Mouse (Mus musculus) intestine, embryonic 14.5 days (tissue): ENCODE data around the gene Pithd1. TPM values are rescaled to one million over a fixed set of nuclear protein-coding genes. Genes with fewer than 3 reads are reported as not detected.

Experiments
- ATAC-seq: fragments of 200-750 bp; cut with Nextera tagmentation; replicated peaks from 2 replicates; pipeline ENCODE4 v1.8.0; 2017; ENCODE audit warnings: low read depth, moderate number of reproducible peaks, moderate TSS enrichment, moderate library complexity; ENCODE audit not compliant: low FRiP score, low TSS enrichment
- DNase-seq: peaks from one replicate; pipeline ENCODE4 v3.0.0-alpha.2; 2018; ENCODE audit warnings: low spot score
- H3K27ac ChIP-seq: fragments of 300-500 bp; sonication (generic); 2 replicates; pipeline ENCODE4 v1.5.1; 2014; ENCODE audit warnings: low read depth, mild to moderate bottlenecking, control low read depth
- H3K27me3 ChIP-seq: fragments of 300-500 bp; sonication (generic); replicated peaks from 2 replicates; pipeline ENCODE4 v1.6.1; 2014; ENCODE audit warnings: low read length, control low read depth; ENCODE audit not compliant: control insufficient read depth, insufficient read depth
- H3K36me3 ChIP-seq: fragments of 300-500 bp; sonication (generic); 2 replicates; pipeline ENCODE4 v1.6.1; 2014; ENCODE audit warnings: low read length, control low read depth; ENCODE audit not compliant: control insufficient read depth, insufficient read depth
- H3K4me1 ChIP-seq: fragments of 300-500 bp; sonication (generic); replicated peaks from 2 replicates; pipeline ENCODE4 v1.6.1; 2014; ENCODE audit warnings: low read length, control low read depth, mixed read lengths; ENCODE audit not compliant: control insufficient read depth, insufficient read depth
- H3K4me2 ChIP-seq: fragments of 300-500 bp; sonication (generic); 2 replicates; pipeline ENCODE4 v1.6.1; 2014; ENCODE audit warnings: low read length
- H3K4me3 ChIP-seq: fragments of 300-500 bp; sonication (generic); 2 replicates; pipeline ENCODE4 v1.5.1; 2014; ENCODE audit warnings: low read depth, low read length, control low read depth, mixed read lengths
- H3K9ac ChIP-seq: fragments of 300-500 bp; sonication (generic); 2 replicates; pipeline ENCODE4 v1.6.1; 2014; ENCODE audit warnings: mild to moderate bottlenecking, low read length
- H3K9me3 ChIP-seq: fragments of 300-500 bp; sonication (generic); 2 replicates; pipeline ENCODE4 v1.6.1; 2016; ENCODE audit warnings: low read length, control low read depth; ENCODE audit not compliant: control insufficient read depth
- WGBS: fragments of 180-500 bp; shearing (Covaris S2); extraction: QIAGEN DNeasy Blood & Tissue Kit; methylation state at CpG from one replicate; pipeline ENCODE4 v1.1.7; 2014; 5-methylcytosine and 5-hydroxymethylcytosine counted together
- polyA plus RNA-seq: library from polyadenylated mRNA; unstranded; fragments of >200 nt; fragmentation: Nextera tagmentation; extraction: Ambion mirVana; gene quantifications from 2 replicates; pipeline ENCODE4 v1.2.1, GENCODE M21; 2014

Pithd1 gene
- polyA plus RNA-seq, 1 experiment from 2014 or later = 46.5 TPM

- ATAC-seq = no peak
- H3K9ac ChIP-seq = no peak overlapping the region
- no peak overlapping the region for H3K27ac ChIP-seq
- H3K4me3 ChIP-seq = no peak overlapping the region
- no peaks in the 10 kb centered on the region for H3K27me3 ChIP-seq
- no peaks in the 10 kb centered on the region for H3K9me3 ChIP-seq
- DNase-seq = no peak
- 77% methylated on average over 7 of the region's 7 CpGs for WGBS
- H3K4me1 ChIP-seq = no peaks in the 10 kb centered on the region
- H3K4me2 ChIP-seq = no peak overlapping the region
- H3K36me3 ChIP-seq = peaks cover 42% of the 10 kb centered on the region
Measured at GRCm38 (mm10) chr4:135938858-135939257, 48.2 kb downstream of the Pithd1 start.

GRCm38 (mm10) chr4:135935502-135935901 lies 51.6 kb downstream of the Pithd1 start:
- Histone ChIP-seq H3K27me3 (no peaks in the 10 kb centered on the region), H3K27ac (no peak overlapping the region), H3K4me2 (no peak overlapping the region), H3K4me3 (no peak overlapping the region), H3K4me1 (no peaks in the 10 kb centered on the region), H3K9me3 (no peaks in the 10 kb centered on the region), H3K36me3 (peaks cover 50% of the 10 kb centered on the region), H3K9ac (no peak overlapping the region)
- ATAC-seq = no peak
- WGBS = 67% methylated on average over 5 of the region's 5 CpGs
- DNase-seq = no peak

DNA sequence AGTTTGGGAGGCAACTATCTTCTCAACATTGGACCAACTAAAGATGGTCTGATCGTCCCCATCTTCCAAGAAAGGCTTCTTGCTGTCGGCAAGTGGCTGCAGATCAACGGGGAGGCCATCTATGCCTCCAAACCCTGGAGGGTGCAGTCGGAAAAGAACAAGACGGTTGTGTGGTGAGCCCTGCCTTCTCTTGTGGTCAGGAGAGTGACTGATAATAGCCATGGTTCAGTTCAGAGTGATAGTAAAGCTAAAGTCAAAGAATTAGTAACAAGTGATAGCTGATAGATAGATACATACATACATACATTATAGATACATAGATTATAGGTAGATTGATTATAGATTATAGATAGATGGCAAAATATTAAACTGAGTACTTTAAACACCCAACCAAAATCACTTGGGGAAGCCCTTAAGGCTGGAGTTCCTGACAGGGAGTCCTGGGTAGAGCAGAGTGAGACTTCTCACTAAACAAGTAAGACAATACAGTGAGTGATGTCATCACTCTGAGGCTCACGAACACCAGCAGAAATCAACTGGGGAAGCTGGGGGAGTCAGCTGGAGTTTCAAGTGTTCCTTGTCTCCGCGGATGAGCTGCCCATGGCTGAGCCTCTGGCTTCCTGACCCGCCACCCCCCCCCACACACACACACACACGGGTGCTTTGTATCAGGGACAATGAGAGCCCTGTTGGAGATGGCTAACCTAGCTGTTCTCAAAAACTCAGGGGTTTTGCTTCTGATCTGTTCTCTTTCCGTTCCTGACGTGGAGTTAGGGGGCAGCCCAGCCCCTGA lies 52.2 kb downstream of the Pithd1 start:
- Histone ChIP-seq H3K4me3 (no peak overlapping the region), H3K36me3 (peaks cover 48% of the 10 kb centered on the region), H3K27me3 (no peaks in the 10 kb centered on the region), H3K27ac (no peak overlapping the region), H3K9me3 (no peaks in the 10 kb centered on the region), H3K4me2 (no peak overlapping the region), H3K4me1 (no peaks in the 10 kb centered on the region), H3K9ac (no peak overlapping the region)
- WGBS = 68% methylated on average over 11 of the region's 12 CpGs
- ATAC-seq (no peak; the same call in 1 of the 2 replicates), DNase-seq (no peak)

DNA sequence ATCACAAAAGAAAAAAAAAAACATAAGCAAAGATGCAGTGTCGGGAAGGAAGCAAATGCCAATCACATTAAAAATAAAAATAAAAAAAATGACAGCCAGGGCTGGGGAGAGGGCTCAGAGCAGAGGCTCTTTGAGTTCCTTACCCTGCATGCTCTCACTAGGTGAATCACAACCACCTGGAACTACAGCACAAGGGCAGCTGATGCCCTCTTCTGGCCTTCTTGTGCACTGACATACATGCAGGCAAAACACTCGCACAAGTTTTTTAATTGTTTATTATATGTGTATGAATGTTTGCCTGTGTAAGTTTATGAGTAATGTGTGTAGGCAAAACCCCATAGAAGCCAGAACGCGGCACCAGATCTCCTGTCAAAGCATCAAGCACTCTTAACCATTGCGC lies 55.2 kb downstream of the Pithd1 start:
- Histone ChIP-seq H3K4me3 (no peak overlapping the region), H3K27me3 (no peaks in the 10 kb centered on the region), H3K4me1 (no peaks in the 10 kb centered on the region), H3K36me3 (peaks cover 32% of the 10 kb centered on the region), H3K27ac (no peak overlapping the region), H3K9ac (no peak overlapping the region), H3K4me2 (no peak overlapping the region), H3K9me3 (no peaks in the 10 kb centered on the region)
- DNase-seq = no peak
- no peak for ATAC-seq
- WGBS = 65% methylated on average over 5 of the region's 5 CpGs

DNA sequence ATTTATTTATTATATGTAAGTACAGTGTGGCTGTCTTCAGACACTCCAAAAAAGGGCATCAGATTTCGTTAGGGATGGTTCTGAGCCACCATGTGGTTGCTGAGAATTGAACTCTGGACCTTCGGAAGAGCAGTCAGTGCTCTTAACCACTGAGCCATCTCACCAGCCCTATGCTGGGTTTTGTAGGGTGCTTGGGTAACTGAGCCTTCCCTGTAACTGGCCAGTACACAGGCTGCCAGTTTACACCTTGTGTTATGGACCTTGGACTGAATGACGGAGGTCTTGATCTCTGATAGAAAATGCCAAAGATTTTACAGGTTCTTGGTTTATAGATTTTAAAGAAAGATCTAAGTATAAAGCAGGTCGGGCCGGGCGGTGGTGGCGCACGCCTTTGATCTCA lies 56.8 kb downstream of the Pithd1 start:
- Histone ChIP-seq H3K36me3 (peaks cover 34% of the 10 kb centered on the region), H3K27ac (no peak overlapping the region), H3K27me3 (no peaks in the 10 kb centered on the region), H3K4me1 (no peaks in the 10 kb centered on the region), H3K9me3 (no peaks in the 10 kb centered on the region), H3K4me3 (no peak overlapping the region), H3K9ac (no peak overlapping the region), H3K4me2 (no peak overlapping the region)
- no peak for ATAC-seq
- DNase-seq = no peak
- 93% methylated on average over 8 of the region's 8 CpGs for WGBS

- no peaks in the 10 kb centered on the region for H3K27me3 ChIP-seq
Measured at GRCm38 (mm10) chr4:135929828-135930227, 57.2 kb downstream of the Pithd1 start.

DNA sequence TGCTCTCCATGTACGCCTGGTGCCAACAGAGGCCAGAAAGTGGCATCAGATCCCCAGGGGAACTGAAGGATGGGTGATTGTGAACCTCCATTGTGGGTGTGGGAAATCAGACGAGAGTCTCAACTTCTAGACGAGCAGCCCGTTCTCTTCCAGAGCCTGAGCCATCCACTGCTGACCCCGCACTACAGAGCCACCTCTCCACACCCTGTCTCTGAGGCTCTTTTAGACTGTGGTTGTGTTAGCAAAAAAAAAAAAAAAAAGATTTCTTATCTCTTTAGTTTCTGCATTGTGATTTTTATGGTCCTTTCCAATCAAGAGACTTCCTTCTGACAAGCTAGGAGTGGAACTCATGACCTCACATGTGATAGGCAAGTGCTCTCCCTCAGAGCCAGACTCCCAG lies 57.7 kb downstream of the Pithd1 start:
- Histone ChIP-seq H3K9ac (no peak overlapping the region), H3K27ac (no peak overlapping the region), H3K4me3 (no peak overlapping the region), H3K4me2 (no peak overlapping the region), H3K36me3 (peaks cover 33% of the 10 kb centered on the region), H3K4me1 (no peaks in the 10 kb centered on the region), H3K9me3 (no peaks in the 10 kb centered on the region), H3K27me3 (no peaks in the 10 kb centered on the region)
- ATAC-seq = no peak
- DNase-seq = no peak
- WGBS = 80% methylated on average over 5 of the region's 5 CpGs

More at GRCm38 (mm10) chr4:135929828-135930227, 57.2 kb downstream of the Pithd1 start:
- Histone ChIP-seq H3K4me1 (no peaks in the 10 kb centered on the region), H3K4me3 (no peak overlapping the region), H3K36me3 (peaks cover 33% of the 10 kb centered on the region), H3K27ac (no peak overlapping the region), H3K9ac (no peak overlapping the region), H3K9me3 (no peaks in the 10 kb centered on the region), H3K4me2 (no peak overlapping the region)
- 67% methylated on average over 9 of the region's 9 CpGs for WGBS
- DNase-seq = no peak
- ATAC-seq = no peak

- DNase-seq (no peak), ATAC-seq (no peak)
- Histone ChIP-seq H3K36me3 (peaks cover 27% of the 10 kb centered on the region), H3K27ac (no peak overlapping the region), H3K4me1 (no peaks in the 10 kb centered on the region), H3K4me2 (no peak overlapping the region), H3K9ac (no peak overlapping the region), H3K27me3 (no peaks in the 10 kb centered on the region), H3K4me3 (no peak overlapping the region), H3K9me3 (no peaks in the 10 kb centered on the region)
- 88% methylated on average over 9 of the region's 9 CpGs for WGBS
Measured at GRCm38 (mm10) chr4:135928376-135928775, 58.7 kb downstream of the Pithd1 start.

DNA sequence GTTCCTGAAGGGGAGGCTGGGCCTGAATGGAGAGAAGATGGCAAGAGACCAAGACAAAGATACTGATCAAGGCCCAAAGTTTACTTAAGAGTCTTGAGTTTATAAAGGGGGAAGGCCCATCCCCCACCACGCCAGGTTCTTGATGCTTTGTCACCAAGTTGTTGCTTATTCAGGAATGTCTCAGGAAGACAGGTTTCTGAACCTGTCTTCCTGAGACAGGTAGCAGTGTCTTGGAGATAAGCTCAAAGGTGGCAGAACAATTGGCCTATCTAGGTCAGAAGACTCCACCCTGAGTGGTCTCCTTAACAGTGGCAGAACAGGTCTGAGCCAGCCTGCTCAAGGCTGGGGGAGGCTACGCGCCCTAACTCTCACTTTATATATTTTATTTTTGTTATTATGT lies 60.2 kb downstream of the Pithd1 start:
- WGBS = 82% methylated on average over 3 of the region's 3 CpGs
- no peaks in the 10 kb centered on the region for H3K9me3 ChIP-seq
- H3K4me1 ChIP-seq = peaks cover 4% of the 10 kb centered on the region
- H3K27me3 ChIP-seq = no peaks in the 10 kb centered on the region
- no peak overlapping the region for H3K9ac ChIP-seq
- H3K36me3 ChIP-seq = peaks cover 19% of the 10 kb centered on the region; the same call in 1 of the 2 replicates
- ATAC-seq (no peak), DNase-seq (no peak)
- H3K27ac ChIP-seq = no peak overlapping the region
- H3K4me2 ChIP-seq = no peak overlapping the region
- no peak overlapping the region for H3K4me3 ChIP-seq
